Mouse (Mus musculus) sigmoid colon, adult 10 weeks (tissue): ENCODE results near the gene Syt13. TPM values are rescaled to one million over a fixed set of nuclear protein-coding genes. Genes with fewer than 3 reads are reported as not detected.

Experiments
- polyA plus RNA-seq: library from polyadenylated mRNA; stranded (reverse); fragments of 350-450 nt; fragmentation: Illumina TruSeq; extraction: RNeasy Lipid Tissue Mini Kit (QIAGEN cat#74804); gene quantifications from one replicate; pipeline ENCODE4 v1.2.3, GENCODE M21; 2014; ENCODE audit warnings: low read depth, low replicate concordance

Gene Syt13
- polyA plus RNA-seq = 7.0 TPM

GRCm38 (mm10) chr2:92914933-92915553, at the start of gene Syt13:
TSS of gene Syt13 (plus strand) at chr2:92915098.

Other genes with a start within 250 kb of the Syt13 start
- gene Prdm11, start 131.1 kb downstream of the Syt13 start, polyA plus RNA-seq = 0.69 TPM